Mouse (Mus musculus) heart, postnatal 0 days (tissue): ENCODE data around the gene Ablim1. TPM values are rescaled to one million over a fixed set of nuclear protein-coding genes. Genes with fewer than 3 reads are reported as not detected.

Source experiments
- ATAC-seq: fragments of 200-750 bp; cut with Nextera tagmentation; 2 replicates; pipeline ENCODE4 v1.8.0; 2017; ENCODE audit warnings: low read depth, moderate number of reproducible peaks, moderate library complexity; ENCODE audit not compliant: insufficient read depth
- DNase-seq: peaks from one replicate; pipeline ENCODE4 v3.0.0-alpha.2; 2016; ENCODE audit warnings: low spot score
- H3K27ac ChIP-seq: fragments of 300-500 bp; sonication (generic); 2 replicates; pipeline ENCODE4 v1.5.1; 2014; ENCODE audit warnings: low read depth, mild to moderate bottlenecking
- H3K27me3 ChIP-seq: fragments of 300-500 bp; sonication (generic); 2 replicates; pipeline ENCODE4 v1.6.1; 2014; ENCODE audit warnings: low read length, mixed read lengths; ENCODE audit not compliant: control insufficient read depth, insufficient read depth
- H3K36me3 ChIP-seq: fragments of 300-500 bp; sonication (generic); replicated peaks from 2 replicates; pipeline ENCODE4 v1.6.1; 2014; ENCODE audit warnings: low read length, mixed read lengths; ENCODE audit not compliant: control insufficient read depth, insufficient read depth
- H3K4me1 ChIP-seq: fragments of 300-500 bp; sonication (generic); 2 replicates; pipeline ENCODE4 v1.6.1; 2014; ENCODE audit warnings: antibody characterized with exemption; ENCODE audit not compliant: control insufficient read depth, insufficient read depth
- H3K4me2 ChIP-seq: fragments of 300-500 bp; sonication (generic); 2 replicates; pipeline ENCODE4 v1.6.1; 2014; ENCODE audit warnings: low read depth, mild to moderate bottlenecking, low read length, moderate library complexity
- H3K4me3 ChIP-seq: fragments of 300-500 bp; sonication (generic); 2 replicates; pipeline ENCODE4 v1.5.1; 2014; ENCODE audit warnings: low read depth, low read length
- H3K9ac ChIP-seq: fragments of 300-500 bp; sonication (generic); replicated peaks from 2 replicates; pipeline ENCODE4 v1.6.1; 2014; ENCODE audit warnings: low read depth, low read length, mixed read lengths
- H3K9me3 ChIP-seq: fragments of 300-500 bp; sonication (generic); replicated peaks from 2 replicates; pipeline ENCODE4 v1.6.1; 2016; ENCODE audit warnings: low read length; ENCODE audit not compliant: control insufficient read depth
- CTCF ChIP-seq: IDR thresholded peaks from 2 replicates; pipeline ENCODE4 v1.5.1; 2016; ENCODE audit warnings: antibody characterized with exemption, control low read depth, low read depth
- EP300 ChIP-seq: IDR thresholded peaks from 2 replicates; pipeline ENCODE4 v1.6.1; 2016; ENCODE audit warnings: antibody characterized with exemption, low read depth
- WGBS: fragments of 180-500 bp; shearing (Covaris S2); extraction: QIAGEN DNeasy Blood & Tissue Kit; methylation state at CpG from one replicate; pipeline ENCODE4 v1.1.7; 2014; 5-methylcytosine and 5-hydroxymethylcytosine counted together
- polyA plus RNA-seq: library from polyadenylated mRNA; unstranded; fragments of >200 nt; fragmentation: Nextera tagmentation; extraction: Ambion mirVana; gene quantifications from 2 replicates; pipeline ENCODE4 v1.2.1, GENCODE M21; 2015
- total RNA-seq: library from RNA; depleted of rRNA; stranded (reverse); fragments of >200 nt; gene quantifications from 2 replicates; pipeline ENCODE4 v1.2.3, GENCODE M21; 2014; ENCODE audit warnings: low replicate concordance

Gene Ablim1
- total and polyA plus RNA-seq, 2 experiments from 2014 or later: 106 to 235 TPM

- H3K27me3 ChIP-seq: no peaks in the 10 kb centered on the region
- peaks cover 33% of the 10 kb centered on the region for H3K4me1 ChIP-seq
- no peak overlapping the region for H3K4me2 ChIP-seq
- WGBS: 50% methylated on average over 5 of the region's 5 CpGs
- TF ChIP-seq EP300: no peak
- TF ChIP-seq CTCF: no peak
- H3K27ac ChIP-seq: peak overlapping the region; percentile 83
- no peak overlapping the region for H3K9ac ChIP-seq
- H3K9me3 ChIP-seq: no peaks in the 10 kb centered on the region
- no peak for ATAC-seq
- no peak overlapping the region for H3K4me3 ChIP-seq
- DNase-seq: no peak
- H3K36me3 ChIP-seq: peaks cover 28% of the 10 kb centered on the region
Measured at GRCm38 (mm10) chr19:57104171-57104748, 210.5 kb downstream of the Ablim1 start.

GRCm38 (mm10) chr19:57103360-57103958 is 211.3 kb downstream of the Ablim1 start:
- DNase-seq (peak; percentile 62), ATAC-seq (no peak)
- peak overlapping the region; percentile 83 for H3K27ac ChIP-seq
- H3K36me3 ChIP-seq: peaks cover 25% of the 10 kb centered on the region
- H3K27me3 ChIP-seq: no peaks in the 10 kb centered on the region
- H3K9ac ChIP-seq: no peak overlapping the region
- TF ChIP-seq CTCF (no peak), EP300 (peak; percentile 87; the same call in 1 of the 2 replicates)
- H3K4me3 ChIP-seq: no peak overlapping the region
- H3K4me1 ChIP-seq: peaks cover 39% of the 10 kb centered on the region
- WGBS: 47% methylated on average over 4 of the region's 4 CpGs
- no peaks in the 10 kb centered on the region for H3K9me3 ChIP-seq
- H3K4me2 ChIP-seq: no peak overlapping the region

GRCm38 (mm10) chr19:57101986-57102385 is 212.7 kb downstream of the Ablim1 start:
- DNase-seq (no peak), ATAC-seq (no peak)
- Histone ChIP-seq H3K9me3 (no peaks in the 10 kb centered on the region), H3K4me1 (peaks cover 48% of the 10 kb centered on the region), H3K4me2 (no peak overlapping the region), H3K27me3 (no peaks in the 10 kb centered on the region), H3K27ac (peak overlapping the region; percentile 83), H3K36me3 (peaks cover 18% of the 10 kb centered on the region), H3K4me3 (no peak overlapping the region), H3K9ac (no peak overlapping the region)
- TF ChIP-seq CTCF (no peak), EP300 (0 out of 2 replicates have a peak, but pooled peaks have one; percentile 24)
- WGBS: 79% methylated on average over 7 of the region's 7 CpGs

DNA sequence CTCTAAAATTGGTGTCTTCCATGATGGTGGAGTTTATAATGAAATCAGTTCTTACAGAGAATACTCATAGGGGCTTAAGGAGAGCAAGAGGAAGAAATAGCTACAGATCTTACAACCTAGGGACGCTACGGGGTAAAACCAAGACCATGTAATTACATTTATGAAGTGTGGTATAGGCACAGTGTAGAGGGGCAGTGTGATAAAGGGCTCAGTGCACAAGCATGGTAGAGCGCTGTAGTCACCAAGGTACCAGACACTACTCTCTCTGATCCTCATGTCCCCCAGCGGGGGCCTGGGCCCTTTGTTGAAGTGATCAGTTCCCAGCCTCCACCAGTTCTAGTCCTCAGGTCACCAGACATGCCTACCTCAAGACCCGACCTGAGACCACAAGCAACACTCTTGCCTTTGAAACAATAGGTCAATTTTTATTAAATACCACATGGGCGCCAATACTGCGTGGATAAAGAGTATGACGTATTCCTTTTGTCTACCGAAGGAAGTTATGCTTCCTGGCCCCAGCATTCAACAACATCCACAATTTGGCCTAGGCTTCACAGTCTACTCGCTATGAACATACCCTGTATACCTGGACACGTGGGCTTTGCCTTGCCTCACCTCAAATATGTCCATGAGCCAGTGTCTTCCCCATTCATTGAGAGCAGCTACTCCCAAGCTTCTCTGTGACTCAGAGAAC is 213.8 kb downstream of the Ablim1 start:
- H3K4me2 ChIP-seq: no peak overlapping the region
- no peak for TF ChIP-seq EP300
- peaks cover 39% of the 10 kb centered on the region for H3K4me1 ChIP-seq
- no peak overlapping the region for H3K9ac ChIP-seq
- H3K9me3 ChIP-seq: no peaks in the 10 kb centered on the region
- H3K36me3 ChIP-seq: peaks cover 8% of the 10 kb centered on the region; the same call in 1 of the 2 replicates
- DNase-seq: no peak
- no peaks in the 10 kb centered on the region for H3K27me3 ChIP-seq
- 80% methylated on average over 11 of the region's 11 CpGs for WGBS
- H3K27ac ChIP-seq: peak overlapping the region; percentile 83
- H3K4me3 ChIP-seq: no peak overlapping the region
- no peak for ATAC-seq

- Histone ChIP-seq H3K4me3 (no peak overlapping the region), H3K9me3 (no peaks in the 10 kb centered on the region), H3K27ac (peak overlapping the region; percentile 83), H3K36me3 (peaks cover 5% of the 10 kb centered on the region; the same call in 1 of the 2 replicates), H3K9ac (no peak overlapping the region), H3K27me3 (no peaks in the 10 kb centered on the region), H3K4me2 (no peak overlapping the region), H3K4me1 (peaks cover 39% of the 10 kb centered on the region)
- TF ChIP-seq EP300: no peak
- no peak for TF ChIP-seq CTCF
- 80% methylated on average over 9 of the region's 9 CpGs for WGBS
- ATAC-seq: no peak
- DNase-seq: no peak
Measured at GRCm38 (mm10) chr19:57099986-57100385, 214.7 kb downstream of the Ablim1 start.
